Mouse (Mus musculus) liver, embryonic 12.5 days (tissue): Measurements from ENCODE around the gene Adra2a. TPM values are rescaled to one million over a fixed set of nuclear protein-coding genes. Genes with fewer than 3 reads are reported as not detected.

Source experiments
- ATAC-seq: fragments of 200-750 bp; cut with Nextera tagmentation; 2 replicates; pipeline ENCODE4 v1.8.0; 2017; ENCODE audit warnings: moderate number of reproducible peaks, mild to moderate bottlenecking, moderate library complexity
- H3K27ac ChIP-seq: fragments of 300-500 bp; sonication (generic); 2 replicates; pipeline ENCODE4 v1.5.1; 2016; ENCODE audit warnings: mild to moderate bottlenecking
- H3K27me3 ChIP-seq: fragments of 300-500 bp; sonication (generic); replicated peaks from 2 replicates; pipeline ENCODE4 v1.6.1; 2016; ENCODE audit warnings: mild to moderate bottlenecking, moderate library complexity
- H3K36me3 ChIP-seq: fragments of 300-500 bp; sonication (generic); 2 replicates; pipeline ENCODE4 v1.6.1; 2016; ENCODE audit warnings: mild to moderate bottlenecking, moderate library complexity
- H3K4me1 ChIP-seq: fragments of 300-500 bp; sonication (generic); 2 replicates; pipeline ENCODE4 v1.6.1; 2016
- H3K4me2 ChIP-seq: fragments of 300-500 bp; sonication (generic); 2 replicates; pipeline ENCODE4 v1.6.1; 2016; ENCODE audit warnings: mild to moderate bottlenecking, moderate library complexity
- H3K4me3 ChIP-seq: fragments of 300-500 bp; sonication (generic); 2 replicates; pipeline ENCODE4 v1.5.1; 2016; ENCODE audit warnings: mild to moderate bottlenecking, moderate library complexity
- H3K9ac ChIP-seq: fragments of 300-500 bp; sonication (generic); 2 replicates; pipeline ENCODE4 v1.6.1; 2016; ENCODE audit warnings: mild to moderate bottlenecking, moderate library complexity
- H3K9me3 ChIP-seq: fragments of 300-500 bp; sonication (generic); replicated peaks from 2 replicates; pipeline ENCODE4 v1.6.1; 2016; ENCODE audit warnings: mild to moderate bottlenecking, moderate library complexity
- WGBS: fragments of 180-500 bp; shearing (Covaris S2); methylation state at CpG from one replicate; pipeline ENCODE4 v1.1.7; 2016; ENCODE audit not compliant: insufficient replicate concordance; 5-methylcytosine and 5-hydroxymethylcytosine counted together
- polyA plus RNA-seq: library from polyadenylated mRNA; unstranded; fragments of >200 nt; fragmentation: Nextera tagmentation; extraction: Ambion mirVana; gene quantifications from 2 replicates; pipeline ENCODE4 v1.2.1, GENCODE M21; 2016

Adra2a gene
- polyA plus RNA-seq, 1 experiment from 2014 or later: 0.20 TPM

GRCm38 (mm10) chr19:54045931-54046683 lies 2.2 kb downstream of the Adra2a start:
- Histone ChIP-seq H3K4me1 (peaks cover 38% of the 10 kb centered on the region), H3K9me3 (no peaks in the 10 kb centered on the region), H3K36me3 (no peaks in the 10 kb centered on the region), H3K27me3 (peaks cover 90% of the 10 kb centered on the region), H3K4me3 (peak overlapping the region; percentile 53), H3K27ac (no peak overlapping the region), H3K9ac (no peak overlapping the region), H3K4me2 (peak overlapping the region; percentile 75)
- 4% methylated on average over 53 of the region's 55 CpGs for WGBS
- no peak for ATAC-seq

- Histone ChIP-seq H3K4me2 (peak overlapping the region; percentile 75), H3K4me1 (peaks cover 36% of the 10 kb centered on the region), H3K4me3 (peak overlapping the region; percentile 53), H3K27me3 (peaks cover 93% of the 10 kb centered on the region), H3K9me3 (no peaks in the 10 kb centered on the region), H3K36me3 (no peaks in the 10 kb centered on the region), H3K27ac (no peak overlapping the region), H3K9ac (0 out of 2 replicates have a peak overlapping the region, but pooled peaks have one; percentile 24)
- WGBS: under 1% methylated on average over 46 of the region's 46 CpGs
- no peak for ATAC-seq
These were observed 2.7 kb downstream of the Adra2a start for GRCm38 (mm10) chr19:54046684-54047070.

- peak overlapping the region; percentile 53 for H3K4me3 ChIP-seq
- WGBS: under 1% methylated on average over 25 of the region's 27 CpGs
- peak overlapping the region; percentile 75 for H3K4me2 ChIP-seq
- peaks cover 96% of the 10 kb centered on the region for H3K27me3 ChIP-seq
- peaks cover 36% of the 10 kb centered on the region for H3K4me1 ChIP-seq
- no peak; the same call in 1 of the 2 replicates for ATAC-seq
- H3K27ac ChIP-seq: no peak overlapping the region
- no peaks in the 10 kb centered on the region for H3K9me3 ChIP-seq
- H3K9ac ChIP-seq: no peak overlapping the region
- H3K36me3 ChIP-seq: no peaks in the 10 kb centered on the region
These were observed 3.6 kb downstream of the Adra2a start for GRCm38 (mm10) chr19:54047386-54048050.

GRCm38 (mm10) chr19:54048161-54048885 lies 4.4 kb downstream of the Adra2a start:
- H3K4me1 ChIP-seq: peaks cover 36% of the 10 kb centered on the region
- H3K36me3 ChIP-seq: no peaks in the 10 kb centered on the region
- peak overlapping the region; percentile 17; the same call in 1 of the 2 replicates for H3K4me2 ChIP-seq
- no peak overlapping the region for H3K27ac ChIP-seq
- peaks cover 95% of the 10 kb centered on the region for H3K27me3 ChIP-seq
- no peaks in the 10 kb centered on the region for H3K9me3 ChIP-seq
- no peak overlapping the region for H3K9ac ChIP-seq
- 9% methylated on average over 13 of the region's 13 CpGs for WGBS
- no peak overlapping the region for H3K4me3 ChIP-seq
- no peak for ATAC-seq

- Histone ChIP-seq H3K36me3 (no peaks in the 10 kb centered on the region), H3K4me1 (peaks cover 14% of the 10 kb centered on the region), H3K27ac (no peak overlapping the region), H3K4me3 (no peak overlapping the region), H3K9me3 (no peaks in the 10 kb centered on the region), H3K9ac (no peak overlapping the region), H3K4me2 (no peak overlapping the region), H3K27me3 (peaks cover 89% of the 10 kb centered on the region)
- 41% methylated on average over 4 of the region's 4 CpGs for WGBS
- ATAC-seq: no peak
These were observed 7.7 kb downstream of the Adra2a start for GRCm38 (mm10) chr19:54051651-54052050.

- no peaks in the 10 kb centered on the region for H3K36me3 ChIP-seq
- H3K4me3 ChIP-seq: no peak overlapping the region
- no peaks in the 10 kb centered on the region for H3K4me1 ChIP-seq
- ATAC-seq: no peak
- H3K27me3 ChIP-seq: peaks cover 56% of the 10 kb centered on the region
- no peaks in the 10 kb centered on the region for H3K9me3 ChIP-seq
- 64% methylated on average over 5 of the region's 5 CpGs for WGBS
- H3K27ac ChIP-seq: no peak overlapping the region
- no peak overlapping the region for H3K9ac ChIP-seq
- H3K4me2 ChIP-seq: no peak overlapping the region
These were observed 11.9 kb downstream of the Adra2a start for GRCm38 (mm10) chr19:54055845-54056244.

- WGBS: 68% methylated on average over 7 of the region's 7 CpGs
- ATAC-seq: no peak
- Histone ChIP-seq H3K27ac (no peak overlapping the region), H3K4me1 (no peaks in the 10 kb centered on the region), H3K4me3 (no peak overlapping the region), H3K4me2 (no peak overlapping the region), H3K36me3 (no peaks in the 10 kb centered on the region), H3K27me3 (peaks cover 5% of the 10 kb centered on the region; the same call in 1 of the 2 replicates), H3K9ac (no peak overlapping the region), H3K9me3 (no peaks in the 10 kb centered on the region)
These were observed 24.5 kb downstream of the Adra2a start for GRCm38 (mm10) chr19:54068447-54068846.

- H3K4me1 ChIP-seq: no peaks in the 10 kb centered on the region
- H3K27ac ChIP-seq: no peak overlapping the region
- no peak overlapping the region for H3K9ac ChIP-seq
- no peaks in the 10 kb centered on the region for H3K9me3 ChIP-seq
- H3K27me3 ChIP-seq: no peaks in the 10 kb centered on the region; the same call in 1 of the 2 replicates
- WGBS: 50% methylated on average over 5 of the region's 5 CpGs
- H3K36me3 ChIP-seq: no peaks in the 10 kb centered on the region
- ATAC-seq: no peak
- H3K4me3 ChIP-seq: no peak overlapping the region
- H3K4me2 ChIP-seq: no peak overlapping the region
These were observed 26.6 kb downstream of the Adra2a start for GRCm38 (mm10) chr19:54070521-54070920.

- Histone ChIP-seq H3K9ac (no peak overlapping the region), H3K36me3 (no peaks in the 10 kb centered on the region), H3K9me3 (no peaks in the 10 kb centered on the region), H3K4me2 (no peak overlapping the region), H3K4me1 (no peaks in the 10 kb centered on the region), H3K27me3 (no peaks in the 10 kb centered on the region; the same call in 1 of the 2 replicates), H3K4me3 (no peak overlapping the region), H3K27ac (no peak overlapping the region)
- 60% methylated on average over 5 of the region's 5 CpGs for WGBS
- ATAC-seq: no peak
These were observed 28.4 kb downstream of the Adra2a start for GRCm38 (mm10) chr19:54072233-54072800.

- Histone ChIP-seq H3K27me3 (no peaks in the 10 kb centered on the region), H3K4me1 (no peaks in the 10 kb centered on the region), H3K9ac (no peak overlapping the region), H3K27ac (no peak overlapping the region), H3K9me3 (no peaks in the 10 kb centered on the region), H3K4me2 (no peak overlapping the region), H3K36me3 (no peaks in the 10 kb centered on the region), H3K4me3 (no peak overlapping the region)
- WGBS: 51% methylated on average over 10 of the region's 10 CpGs
- ATAC-seq: no peak
These were observed 32.7 kb downstream of the Adra2a start for GRCm38 (mm10) chr19:54076362-54077349.

GRCm38 (mm10) chr19:54081303-54081702 lies 37.4 kb downstream of the Adra2a start:
- Histone ChIP-seq H3K4me2 (no peak overlapping the region), H3K4me1 (no peaks in the 10 kb centered on the region), H3K27ac (no peak overlapping the region), H3K9ac (no peak overlapping the region), H3K4me3 (no peak overlapping the region), H3K36me3 (no peaks in the 10 kb centered on the region), H3K27me3 (no peaks in the 10 kb centered on the region), H3K9me3 (no peaks in the 10 kb centered on the region)
- WGBS: 66% methylated on average over 9 of the region's 9 CpGs
- no peak for ATAC-seq
